Mouse (Mus musculus) effector memory CD4-positive, alpha-beta T cell, adult 5 months (primary cell): Measurements from ENCODE around the gene Slc4a4. TPM values are rescaled to one million over a fixed set of nuclear protein-coding genes. Genes with fewer than 3 reads are reported as not detected.

Experiments used
- polyA plus RNA-seq: library from polyadenylated mRNA; unstranded; fragments of 100-300 nt; shearing (Covaris generic); gene quantifications from one replicate; pipeline ENCODE4 v1.2.1, GENCODE M21; 2017

Gene Slc4a4
- not detected for polyA plus RNA-seq

DNA sequence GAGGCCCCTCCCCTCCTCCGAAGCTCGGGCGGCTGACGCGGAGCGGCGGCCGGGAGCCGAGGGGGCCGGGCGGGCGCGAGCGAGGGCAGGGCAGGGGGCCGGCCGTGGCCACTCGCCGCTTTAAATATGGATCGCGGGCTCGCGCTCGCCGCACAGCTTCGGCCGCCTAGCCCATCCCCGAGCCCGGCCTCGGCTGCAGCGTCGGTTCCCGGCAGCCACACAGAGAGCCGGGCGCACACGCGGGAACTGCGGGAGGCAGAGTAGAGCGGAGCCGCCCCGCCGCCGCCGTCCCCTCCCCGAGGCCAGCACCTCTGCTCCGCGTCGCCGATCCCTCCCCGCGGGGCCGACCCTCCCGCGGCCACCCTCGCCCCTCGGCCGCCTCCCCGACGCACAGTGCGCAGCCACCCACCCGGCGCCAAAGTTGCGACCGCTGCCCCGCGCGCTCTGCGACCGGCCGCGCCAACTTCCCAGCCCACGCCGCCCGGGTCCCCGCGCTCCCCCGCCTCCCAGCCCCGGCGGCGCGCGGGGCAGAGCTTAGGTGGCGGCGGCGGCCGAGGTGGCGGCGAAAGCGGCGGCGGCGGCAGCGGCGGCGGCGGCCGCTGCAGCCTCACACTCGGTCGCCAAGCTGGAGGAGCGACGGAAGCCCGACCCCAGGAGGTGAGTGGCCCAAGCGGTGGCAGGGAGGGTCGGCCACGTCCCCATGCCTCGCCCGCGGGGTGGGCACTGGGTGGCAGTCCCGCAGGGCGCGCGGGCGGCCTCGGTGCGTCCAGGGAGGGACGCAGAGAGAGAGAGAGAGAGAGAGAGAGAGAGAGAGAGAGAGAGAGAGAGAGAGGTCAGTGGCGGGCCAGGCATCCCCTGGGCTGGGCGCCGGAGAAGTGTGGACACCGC lies at the start of gene Slc4a4:
TSS of gene Slc4a4 (plus strand) at position 151 of the 888 bp plus-strand sequence.

Other genes starting within 250 kb of the Slc4a4 start
- gene Grsf1, start 210.6 kb upstream of the Slc4a4 start, polyA plus RNA-seq: 38.1 TPM
- gene Mob1b, start 166.0 kb upstream of the Slc4a4 start, polyA plus RNA-seq: 16.5 TPM
- 38.6 TPM for gene Dck, start 121.8 kb upstream of the Slc4a4 start, polyA plus RNA-seq